Mouse (Mus musculus): ENCODE data around the gene Supt4a.

Gene Supt4a

DNA sequence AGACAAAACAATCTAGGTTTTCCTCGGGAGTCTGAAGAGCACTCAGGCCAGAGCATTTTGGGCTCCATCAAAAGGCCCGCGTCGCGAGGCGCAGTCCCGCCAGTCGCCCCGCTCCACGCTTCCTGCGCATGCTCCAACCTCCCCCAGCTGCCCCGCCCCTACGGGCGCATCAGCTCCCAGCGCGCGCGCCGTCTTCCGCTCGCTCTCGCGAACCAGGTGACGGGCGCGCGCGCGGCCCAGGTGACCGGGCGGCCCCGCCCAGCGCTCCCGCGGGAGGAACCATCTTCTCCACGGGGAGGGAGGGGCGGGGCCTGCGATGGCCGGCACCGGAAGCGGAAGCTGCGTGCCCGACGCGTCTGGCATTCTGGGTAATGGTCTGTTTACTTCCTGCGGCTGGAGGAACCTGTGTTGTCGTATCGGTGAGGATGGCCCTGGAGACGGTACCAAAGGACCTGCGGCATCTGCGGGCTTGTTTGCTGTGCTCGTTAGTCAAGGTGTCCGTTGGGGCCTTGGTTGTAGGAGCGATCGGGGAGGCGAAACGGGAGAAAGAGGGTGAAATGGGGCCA is at the start of gene Supt4a:
Gene Supt4a (plus strand): TSS at position 378 of the 566 bp plus-strand sequence.
- DNase-seq, result peak; percentile 98

DNA sequence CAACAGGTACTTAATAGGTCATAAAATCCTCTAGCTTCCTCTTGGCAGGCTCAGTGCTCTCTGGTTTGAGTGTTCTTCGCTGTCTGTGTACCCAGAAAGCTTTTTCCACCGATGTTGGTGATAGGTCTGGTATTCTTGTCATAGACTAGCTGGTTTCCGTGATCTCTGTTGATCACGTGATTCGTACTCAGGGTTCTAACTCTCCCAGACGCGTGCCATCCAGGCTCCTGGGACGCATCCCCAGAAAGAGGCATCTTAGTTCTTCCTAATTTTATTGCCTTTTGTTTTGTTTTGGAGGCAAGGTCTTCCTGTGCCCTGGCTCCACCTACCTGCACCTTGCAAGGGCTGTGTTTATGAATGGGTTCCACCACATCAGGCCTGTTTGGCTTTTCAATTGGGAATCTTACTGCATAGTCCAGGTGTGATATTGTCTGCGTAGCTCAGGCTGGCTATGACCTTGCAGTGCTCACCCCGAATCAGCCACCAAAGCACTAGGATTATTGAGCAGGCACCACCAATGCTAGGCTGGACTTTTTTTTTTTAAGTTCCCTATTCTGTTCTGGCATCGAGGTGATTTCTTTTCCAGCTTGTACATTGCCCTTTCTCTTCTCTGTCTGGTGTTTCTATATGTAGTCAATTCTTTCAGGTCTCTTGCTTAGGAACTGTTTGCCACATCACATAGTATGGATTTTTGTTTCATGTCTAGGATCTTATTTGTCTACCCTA is 48.7 kb upstream of the Supt4a start:
- no peak for DNase-seq

DNA sequence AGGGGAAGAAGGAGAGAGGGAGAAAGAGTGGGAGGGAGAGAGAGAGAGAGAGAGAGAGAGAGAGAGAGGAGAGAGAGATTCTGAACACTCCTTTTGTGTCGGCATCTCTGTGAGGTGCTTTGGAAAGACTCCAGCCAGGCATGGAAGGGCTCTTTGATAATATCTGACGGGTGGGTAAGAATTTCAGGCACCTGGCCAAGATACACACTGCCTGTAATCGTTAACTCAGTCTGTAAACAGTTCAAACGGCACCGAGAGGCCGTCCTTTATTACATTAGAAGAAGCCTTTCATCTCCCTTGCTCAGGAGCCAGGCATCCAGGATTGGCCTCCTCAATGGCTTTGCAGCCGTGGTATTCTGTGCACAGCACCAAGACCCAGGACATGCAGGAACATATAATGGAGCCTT is 47.9 kb upstream of the Supt4a start:
- peak; percentile 80 to 84 for DNase-seq

DNA sequence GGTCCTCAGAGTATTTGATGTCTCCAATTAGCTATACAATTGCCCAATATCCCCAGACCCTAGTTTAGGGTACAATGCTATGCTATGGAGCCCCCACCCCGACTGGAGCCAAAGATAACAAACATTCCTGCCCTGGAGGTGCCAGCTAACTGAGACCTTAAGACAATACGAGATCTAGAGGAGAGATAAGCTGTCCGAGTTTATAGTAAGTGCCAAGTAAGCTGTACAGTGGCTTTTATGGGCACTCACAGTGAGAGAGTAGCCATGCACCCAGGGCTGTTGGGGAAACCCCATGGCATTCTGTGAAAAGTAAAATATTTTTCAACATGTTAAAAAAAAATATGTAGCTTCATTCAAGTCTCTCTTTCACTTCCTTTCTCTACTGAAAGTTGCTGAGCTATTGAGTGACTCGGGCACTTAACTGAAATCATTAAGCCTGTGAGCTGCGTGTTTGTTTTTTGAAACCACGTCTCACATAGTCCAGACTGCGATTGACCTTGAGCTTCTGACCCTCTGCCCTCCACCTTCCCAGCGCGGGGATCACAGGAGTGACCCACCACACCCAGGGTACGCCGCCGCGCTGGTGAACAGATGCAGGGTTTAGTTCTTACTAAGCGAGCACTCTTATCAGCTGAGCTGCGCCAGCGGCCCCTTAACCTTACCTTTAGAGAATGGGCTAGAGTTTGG is 47.2 kb upstream of the Supt4a start:
- DNase-seq, result no peak

DNA sequence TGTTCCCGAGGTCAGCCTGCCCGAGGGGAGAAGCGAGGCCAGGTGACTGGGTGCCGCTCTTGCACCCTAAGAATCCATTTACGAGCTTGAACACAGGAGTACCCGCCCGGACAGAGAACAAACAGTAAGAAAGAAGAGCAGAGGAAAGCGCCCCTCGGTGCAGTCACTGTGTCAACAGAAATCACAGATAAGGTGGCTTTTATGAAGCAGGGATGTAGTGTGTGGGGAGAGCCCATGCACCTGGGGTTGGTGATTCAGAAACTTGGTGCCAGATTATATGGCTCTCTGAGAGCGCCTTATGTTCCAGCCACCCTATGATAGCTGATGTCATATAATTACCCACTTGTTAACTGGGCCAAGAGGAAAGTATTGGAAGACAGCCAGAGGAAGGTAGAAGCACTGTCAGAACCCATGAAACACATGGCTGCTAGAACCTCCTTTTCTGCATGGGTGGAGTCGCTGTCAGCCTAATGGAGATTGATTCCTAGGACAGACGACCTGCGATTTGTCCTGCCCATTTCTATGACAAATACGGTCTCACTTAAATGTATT is 40.1 kb upstream of the Supt4a start:
- no peak for DNase-seq

DNA sequence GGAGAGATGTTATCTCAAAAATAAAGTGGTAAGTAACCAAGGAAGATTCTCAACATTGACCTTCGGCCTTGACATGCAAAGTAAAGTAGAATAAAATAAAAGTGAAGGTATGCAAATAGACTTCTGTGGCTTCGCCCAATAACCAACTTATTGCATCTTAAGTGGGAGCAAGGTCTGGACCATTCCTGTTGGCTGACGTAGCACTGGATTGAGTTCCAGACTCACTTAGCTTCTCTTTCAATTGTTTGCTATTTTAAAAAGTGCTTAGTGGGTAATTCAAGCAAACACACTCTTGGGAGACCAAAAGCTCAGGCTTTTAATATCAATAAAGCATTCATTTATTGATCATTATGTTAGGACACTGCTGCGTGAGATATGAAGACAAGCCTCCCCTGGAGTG is 39.2 kb upstream of the Supt4a start:
- DNase-seq, result no peak

DNA sequence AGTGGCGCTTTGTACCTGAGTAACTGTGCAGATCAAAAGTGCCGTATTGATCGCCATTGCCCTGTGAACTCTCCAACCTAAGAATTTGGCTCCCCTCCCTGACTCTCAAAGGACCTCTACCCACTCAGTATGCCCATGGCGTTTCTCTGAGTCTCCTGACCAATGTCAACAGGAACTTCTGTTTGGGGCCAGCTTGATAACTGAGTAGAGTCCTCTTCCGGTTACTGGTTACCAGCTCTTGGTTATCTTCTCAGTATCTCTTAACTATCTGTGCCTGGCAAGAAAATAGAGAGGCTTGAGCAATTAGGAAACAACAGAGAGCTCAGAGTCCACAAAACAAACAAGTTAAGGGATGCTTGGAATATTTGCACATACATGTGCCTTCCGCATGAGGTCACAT is 36.2 kb upstream of the Supt4a start:
- no peak for DNase-seq

DNA sequence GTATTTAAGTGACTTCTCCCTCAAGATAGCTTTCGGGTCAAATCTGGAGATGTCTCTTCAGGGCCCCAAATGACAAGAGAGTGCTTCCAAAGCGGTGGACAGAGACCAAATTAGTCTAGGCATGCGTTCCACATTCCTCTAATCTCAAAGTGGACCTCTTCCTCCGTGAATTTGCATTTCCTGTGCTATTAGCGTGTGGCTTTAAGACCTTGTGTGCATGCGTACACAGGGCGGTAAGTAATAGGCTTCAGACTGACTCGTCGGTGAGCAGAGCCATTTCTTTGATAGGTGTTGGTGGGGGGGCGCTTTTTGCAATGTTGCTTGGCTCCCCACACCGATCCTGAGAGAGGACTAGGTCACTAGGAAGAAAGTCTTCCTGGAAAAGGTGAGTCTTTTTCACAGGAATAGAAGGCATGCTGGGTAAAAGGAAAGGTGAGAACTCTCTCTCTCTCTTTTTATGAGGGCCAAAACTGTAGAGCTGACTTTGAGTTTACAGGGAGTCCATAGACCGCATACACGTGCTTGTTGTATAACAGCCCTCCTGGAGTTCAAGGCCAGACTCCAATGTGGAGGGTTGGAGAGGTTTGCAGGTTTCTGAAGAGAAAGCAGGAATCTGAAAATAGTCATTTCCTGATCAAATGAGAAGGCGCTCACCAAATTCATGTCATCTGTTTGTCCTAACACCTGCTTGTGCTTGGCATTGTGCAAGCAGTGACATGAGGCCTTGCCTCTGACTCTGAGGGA is 35.3 kb upstream of the Supt4a start:
- DNase-seq, result no peak

DNA sequence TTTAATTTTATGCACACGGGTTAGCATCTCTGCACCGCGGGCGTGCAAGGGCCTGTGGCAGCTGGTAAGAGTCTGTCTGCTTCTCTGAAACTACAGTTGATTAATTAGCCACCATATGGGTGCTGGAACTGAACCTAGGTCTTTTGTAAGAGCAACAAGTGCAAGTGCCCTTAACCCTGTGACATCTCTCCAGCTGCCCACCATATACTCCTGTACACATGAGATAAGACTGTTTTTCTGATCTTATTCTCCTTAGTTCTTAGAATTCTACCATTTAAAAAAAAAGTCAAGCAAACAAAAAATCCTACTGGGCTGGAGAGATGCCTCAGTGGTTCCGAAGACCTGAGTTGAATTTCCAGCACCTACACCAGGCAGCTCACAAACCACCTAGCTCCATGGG is 33.7 kb upstream of the Supt4a start:
- DNase-seq, result no peak

DNA sequence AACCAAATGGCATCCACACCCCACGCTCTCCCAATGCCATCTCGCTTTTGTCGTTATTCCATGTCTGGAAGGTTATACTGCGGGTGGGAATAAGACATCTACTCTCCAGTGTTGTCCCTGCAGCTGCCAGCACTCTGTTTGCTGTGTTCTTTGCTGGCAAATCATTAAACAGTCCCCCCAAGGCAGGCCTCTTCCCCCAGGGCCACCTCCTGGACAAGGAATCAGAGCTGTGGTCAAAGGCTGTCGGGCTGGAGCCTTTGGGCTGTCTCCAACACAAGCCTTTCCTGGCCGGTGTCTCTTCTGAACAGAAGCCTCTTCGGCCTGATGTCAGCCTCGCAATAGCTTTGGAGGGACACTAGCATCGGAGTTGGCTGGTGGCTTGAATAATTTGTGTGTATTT is 33.1 kb upstream of the Supt4a start:
- peak; percentile 60 to 83 for DNase-seq

DNA sequence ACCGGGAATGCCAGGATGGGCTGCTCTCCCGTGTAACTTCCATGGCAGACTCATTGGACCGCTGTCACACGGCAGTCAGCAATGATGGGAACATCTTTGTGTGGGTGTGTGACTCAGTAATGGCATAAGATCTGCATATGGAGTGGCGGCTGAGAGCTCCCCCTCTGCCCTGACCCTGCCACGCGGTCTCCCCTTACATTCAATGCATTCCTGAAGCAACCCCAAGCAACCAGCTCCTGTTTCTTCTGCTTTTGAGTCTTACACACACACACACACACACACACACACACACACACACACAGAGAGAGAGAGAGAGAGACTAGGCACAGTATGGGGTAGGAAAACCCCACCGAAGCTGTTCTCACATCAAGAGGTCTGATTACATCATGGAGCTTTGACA is 29.8 kb upstream of the Supt4a start:
- DNase-seq, result no peak

DNA sequence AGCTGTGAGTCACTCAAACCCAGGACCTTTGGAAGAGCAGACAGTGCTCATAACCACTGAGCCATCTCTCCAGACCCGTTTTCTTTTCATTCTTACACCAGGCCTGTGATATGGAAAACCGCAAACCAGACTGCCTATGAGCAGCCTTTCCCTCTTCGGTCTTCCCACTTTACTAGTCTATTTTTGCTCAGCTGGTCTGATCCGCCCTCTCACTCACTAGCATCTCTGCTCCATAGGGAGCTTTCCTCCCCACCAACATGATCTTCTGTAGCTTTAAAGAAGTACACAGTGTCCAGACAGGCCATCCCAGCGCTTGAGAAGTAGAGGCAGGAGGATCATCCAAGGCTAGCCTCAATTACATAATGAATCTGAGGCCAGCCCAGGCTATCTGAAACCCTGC is 28.4 kb upstream of the Supt4a start:
- DNase-seq, result no peak

DNA sequence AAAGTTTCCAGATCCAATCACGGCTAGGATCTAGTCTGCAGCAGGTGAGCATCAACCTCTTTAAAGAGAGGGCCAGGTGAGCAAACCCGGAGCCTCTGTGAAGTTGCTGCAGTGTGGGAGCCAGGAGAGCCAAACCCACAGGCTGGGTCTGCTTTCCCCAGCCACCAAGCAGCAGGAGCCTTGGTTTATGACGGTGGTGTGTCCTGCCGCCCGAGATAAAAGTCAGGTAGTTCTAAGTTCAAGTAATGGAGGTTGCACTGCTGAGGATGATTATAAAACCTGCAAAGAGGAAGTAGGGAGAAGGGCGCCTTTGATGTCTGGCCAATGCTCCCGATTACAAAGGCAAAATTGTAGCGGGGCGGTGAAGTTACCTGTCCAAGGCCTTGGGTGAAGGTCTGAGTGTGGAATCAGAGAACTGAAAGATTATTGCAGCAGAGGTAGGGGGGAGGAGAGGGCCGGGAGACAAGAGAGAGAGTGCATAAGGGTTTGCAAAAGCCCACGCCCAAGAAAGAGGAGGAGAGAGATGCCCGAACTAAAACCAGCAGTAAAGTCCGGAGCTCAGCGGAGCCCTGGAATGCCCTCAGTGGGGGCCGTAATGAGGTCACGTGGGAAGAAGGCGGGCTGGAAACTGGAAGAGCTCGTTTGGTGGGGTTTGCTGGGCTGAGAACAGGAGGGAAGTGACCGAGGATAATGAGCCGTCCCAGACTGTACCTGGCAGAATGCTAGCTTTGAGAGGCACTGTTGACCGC is 27.7 kb upstream of the Supt4a start:
- DNase-seq, result peak; percentile 78 to 88

DNA sequence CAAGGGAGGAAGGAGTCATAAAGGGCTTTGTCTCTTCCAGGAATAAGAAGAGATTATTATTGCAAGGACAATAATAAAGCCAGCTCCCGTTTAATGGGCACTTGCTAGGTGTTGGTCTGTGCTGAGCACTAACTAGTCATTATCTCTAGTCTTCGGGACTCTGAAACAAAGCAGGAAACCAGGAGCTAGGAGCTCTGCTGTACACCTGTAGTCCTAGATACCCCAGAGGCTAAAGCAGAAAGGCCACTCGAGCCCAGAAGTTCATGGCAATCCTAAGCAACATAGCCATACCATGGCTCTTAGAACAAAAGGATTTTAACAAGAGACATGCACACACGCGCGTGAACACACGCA is 27.1 kb upstream of the Supt4a start:
- DNase-seq, result no peak

DNA sequence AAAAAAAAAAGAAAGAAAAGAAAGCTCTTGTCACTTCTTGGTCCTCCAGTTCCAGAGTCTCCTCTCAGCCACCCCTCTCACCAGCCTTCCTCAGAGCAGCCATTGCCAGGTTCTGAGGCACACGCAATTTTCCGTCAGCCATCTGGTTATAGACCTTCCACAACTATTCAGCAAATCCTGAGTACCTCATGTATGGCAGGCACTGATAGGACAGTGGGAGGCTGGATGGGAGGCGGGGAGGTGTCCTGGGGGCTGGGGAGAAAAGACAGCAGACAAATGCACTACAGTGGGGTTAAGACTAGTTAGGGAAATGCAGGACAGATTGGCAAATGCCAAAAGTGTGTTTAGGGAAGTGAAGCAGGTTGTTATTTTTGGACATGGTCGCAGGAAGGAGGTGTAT is 25.2 kb upstream of the Supt4a start:
- no peak for DNase-seq

DNA sequence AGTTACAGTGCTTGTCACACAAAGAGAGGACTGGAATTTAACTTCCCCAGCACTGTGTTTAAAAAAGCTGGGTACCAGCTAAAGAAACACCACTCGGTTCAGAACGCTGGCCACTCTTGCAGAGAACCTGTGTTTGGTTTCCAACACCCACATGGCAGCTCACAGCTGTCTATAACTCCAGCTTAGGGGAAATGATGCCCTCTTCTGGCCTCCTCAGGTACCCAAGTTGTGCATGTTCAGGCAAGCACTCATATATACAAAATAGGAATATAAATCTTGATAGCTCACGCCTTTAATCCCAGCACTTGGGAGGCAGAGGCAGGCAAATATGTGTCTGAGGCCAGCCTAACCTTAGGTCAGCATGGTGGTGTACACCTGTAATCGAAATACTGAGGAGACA is 21.4 kb upstream of the Supt4a start:
- no peak for DNase-seq

DNA sequence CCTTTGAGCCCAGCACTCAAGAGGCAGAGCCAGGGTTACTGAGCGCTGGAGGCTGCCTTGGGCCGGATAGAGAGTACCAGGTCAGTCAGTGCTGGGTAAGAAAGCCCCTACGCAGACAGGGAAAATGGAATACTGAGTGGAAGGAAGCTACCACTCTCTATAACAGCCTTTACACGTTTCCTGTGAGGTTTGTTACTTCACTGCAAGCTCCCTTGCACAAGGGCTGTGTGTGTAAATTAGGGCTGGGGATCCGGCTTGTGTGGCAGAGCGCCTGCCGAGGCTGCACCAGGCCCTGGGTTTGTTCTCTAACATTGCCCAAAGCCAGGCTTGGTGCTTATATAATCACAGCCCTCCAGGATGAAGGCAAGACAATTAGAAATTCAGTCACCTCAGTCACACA is 17.8 kb upstream of the Supt4a start:
- no peak for DNase-seq

DNA sequence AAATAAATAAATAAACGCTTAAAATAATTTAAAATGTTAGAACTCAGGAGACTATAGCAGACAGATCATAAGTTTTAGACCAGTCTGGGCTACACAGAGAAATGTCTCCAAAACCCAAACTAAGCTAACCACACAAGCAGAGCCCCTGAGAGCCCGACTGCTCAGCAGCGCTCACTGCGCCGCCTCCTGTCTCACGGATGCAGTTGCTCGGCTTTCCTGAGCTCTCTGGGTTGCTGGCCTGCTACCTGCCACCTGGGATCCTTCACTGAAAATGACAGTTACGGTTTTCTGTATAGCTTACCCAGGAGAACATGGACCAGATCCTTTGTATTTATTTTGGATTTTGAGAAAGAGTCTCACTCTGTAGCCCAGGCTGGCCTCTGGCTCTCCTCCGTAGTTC is 17.0 kb upstream of the Supt4a start:
- DNase-seq, result no peak

DNA sequence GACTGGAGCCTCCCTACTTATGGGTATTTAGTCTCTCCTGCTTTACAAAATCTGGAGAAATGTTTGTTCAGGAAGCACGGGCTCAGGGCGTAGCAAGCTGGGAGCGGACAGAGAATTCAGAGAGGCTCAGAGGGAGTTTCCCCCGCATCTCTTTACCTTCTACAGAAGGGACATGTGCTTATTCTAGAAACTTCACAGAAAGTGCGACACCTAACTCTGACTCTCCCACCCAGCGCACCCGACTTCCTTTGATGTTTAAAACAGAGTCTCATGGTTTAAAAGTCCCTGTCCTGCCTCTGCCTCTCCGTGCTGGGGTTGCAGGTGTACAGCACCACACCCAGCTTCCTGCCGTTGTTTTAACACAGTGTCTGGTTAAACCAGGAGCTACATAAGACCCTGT is 16.5 kb upstream of the Supt4a start:
- no peak for DNase-seq

DNA sequence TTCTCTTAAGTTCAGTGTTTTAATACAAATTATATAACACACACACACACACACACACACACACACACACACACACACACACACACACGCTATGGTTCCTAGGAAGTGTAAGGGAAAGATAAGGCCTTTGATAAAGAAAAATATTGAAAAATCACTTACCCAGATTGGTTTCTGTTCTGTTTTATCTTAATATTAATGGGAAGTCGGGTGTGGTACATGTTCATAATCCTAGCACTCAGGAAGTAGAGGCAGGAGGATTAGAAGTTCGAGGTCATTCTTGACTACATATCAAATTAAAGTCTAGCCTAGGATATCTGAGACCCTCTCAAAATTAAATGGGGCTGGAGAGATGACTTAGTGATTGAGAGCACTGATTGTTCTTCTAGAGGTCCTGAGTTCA is 15.2 kb upstream of the Supt4a start:
- no peak for DNase-seq

DNA sequence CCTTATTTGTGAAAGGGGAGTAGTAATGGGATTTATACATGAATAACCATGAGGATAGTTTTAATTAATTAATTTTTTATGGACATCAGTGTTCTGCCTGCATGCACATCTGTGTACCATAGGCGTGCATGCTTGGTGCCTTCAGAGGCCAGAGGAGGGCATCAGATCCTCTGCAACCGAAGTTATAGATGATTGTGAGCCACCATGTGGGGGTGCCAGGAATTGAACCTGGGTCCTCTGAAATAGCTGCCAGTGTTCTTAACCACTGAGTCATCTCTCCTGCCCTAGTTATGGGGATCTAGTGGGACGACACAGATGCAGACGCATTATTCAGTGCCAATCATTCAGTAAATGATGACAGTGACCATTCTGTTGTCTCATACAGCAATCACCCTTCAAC is 14.5 kb upstream of the Supt4a start:
- DNase-seq, result no peak

DNA sequence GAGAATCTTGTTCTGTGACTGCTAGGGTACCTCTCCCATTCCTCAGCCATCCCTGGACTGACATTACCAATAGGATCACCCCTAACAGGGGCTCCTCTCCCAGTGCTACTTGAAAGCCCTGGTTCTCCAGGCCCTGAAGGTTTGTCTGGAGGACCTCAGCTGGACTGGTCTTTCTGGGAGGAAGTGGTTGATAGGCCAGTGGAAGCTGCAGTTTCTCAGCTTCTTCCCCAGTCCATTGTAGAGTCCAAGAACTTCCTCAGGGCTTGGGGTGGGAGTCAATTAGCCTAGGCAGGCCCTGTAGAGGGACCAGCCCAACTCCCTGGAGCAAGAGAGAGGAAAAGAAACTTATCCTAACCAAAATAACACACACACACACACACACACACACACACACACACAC is 11.8 kb upstream of the Supt4a start:
- no peak for DNase-seq
